8 mouse cellular contexts compared by ENCODE assay signal in the genomic region with DNA sequence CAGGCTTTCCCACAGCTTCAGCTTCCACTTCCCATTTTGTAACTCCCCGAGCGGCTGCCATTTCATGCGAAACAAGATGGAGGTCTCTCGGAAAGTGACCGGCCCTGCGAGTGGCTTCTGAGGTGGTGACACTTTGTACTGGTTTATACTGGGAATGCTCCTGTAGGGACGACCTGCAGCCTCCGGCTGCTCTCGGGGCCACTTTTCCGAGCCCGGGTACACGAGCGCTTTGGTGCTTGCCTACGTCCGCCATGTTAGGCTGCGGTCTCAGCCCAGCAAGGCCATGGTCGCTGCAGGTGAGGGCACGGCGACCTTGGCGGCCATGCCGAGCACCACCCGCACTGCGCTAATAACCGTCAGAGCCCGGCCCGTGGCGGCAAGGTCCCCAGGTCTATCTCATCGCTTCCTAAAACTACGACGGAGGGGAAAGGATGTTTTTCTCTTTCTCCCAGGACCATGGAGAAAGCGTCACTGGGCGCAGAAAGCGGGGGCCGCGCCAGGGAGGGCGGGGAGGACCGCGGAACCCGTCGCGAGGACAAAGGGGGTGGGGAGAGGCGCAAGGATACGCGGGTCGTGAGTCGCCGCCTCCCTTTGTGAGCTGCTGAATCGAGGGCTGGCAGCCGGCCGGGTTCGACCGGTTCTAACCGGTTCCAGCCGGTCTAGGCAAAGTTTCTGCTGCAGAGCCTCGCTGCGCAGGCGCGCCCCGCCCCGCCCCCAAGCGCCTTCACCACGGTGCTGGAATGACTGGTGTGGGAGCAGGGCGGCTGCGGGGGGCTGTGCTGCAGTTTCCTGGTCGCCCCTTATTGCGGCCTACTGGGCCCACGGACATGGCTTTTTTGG. TPM values are rescaled to one million over a fixed set of nuclear protein-coding genes. Genes with fewer than 3 reads are reported as not detected.
A peak's percentile ranks its signal among the peaks of the same experiment; 100 is the strongest.
DNase-seq lines count a peak whose midpoint lies in the region; ATAC-seq and TF ChIP-seq lines count a peak whose summit lies in the region.

No protein-coding gene starts in this region.

- ATAC-seq in cerebellum, adult (ENCODE audit: insufficient number of reproducible peaks, low FRiP score, low TSS enrichment) = peak; percentile 83; the same call in 1 of the 2 replicates
- peak; percentile 98 for ATAC-seq in forebrain, embryonic 13.5 days
- ATAC-seq in liver, embryonic 16.5 days (ENCODE audit: low read depth) = peak; percentile 90
- ATAC-seq in neural tube, embryonic 12.5 days (ENCODE audit: low FRiP score, low read depth) = peak; percentile 98
- peak; percentile 92 for ATAC-seq in stomach, postnatal 0 days (ENCODE audit: low FRiP score, low TSS enrichment)

- H3K9ac ChIP-seq in forebrain, embryonic 13.5 days = peak overlapping the region; percentile 90
- peak overlapping the region; percentile 91 for H3K9ac ChIP-seq in liver, embryonic 16.5 days (ENCODE audit: low read depth, low read length)
- peak overlapping the region; percentile 94 for H3K9ac ChIP-seq in neural tube, embryonic 12.5 days
- H3K9ac ChIP-seq in stomach, postnatal 0 days (ENCODE audit: low read length) = peak overlapping the region; percentile 92

- peak; percentile 98 for DNase-seq in ES-CJ7 (ENCODE audit: low read depth, low spot score)
- peak; percentile 100 for DNase-seq in heart, postnatal 10 days
- peak; percentile 91 for DNase-seq in large intestine, adult 2 months (ENCODE audit: low read depth, low spot score)
- peak; percentile 100 for DNase-seq in stomach, postnatal 0 days (ENCODE audit: low spot score)

- peak overlapping the region; percentile 98 for H3K4me3 ChIP-seq in forebrain, embryonic 13.5 days
- peak overlapping the region; percentile 73 for H3K4me3 ChIP-seq in liver, embryonic 16.5 days (ENCODE audit: low read depth, low read length)
- H3K4me3 ChIP-seq in neural tube, embryonic 12.5 days = peak overlapping the region; percentile 47
- H3K4me3 ChIP-seq in stomach, postnatal 0 days (ENCODE audit: low read depth, low read length) = peak overlapping the region; percentile 61

- peaks cover 9% of the 10 kb centered on the region; the same call in 1 of the 2 replicates for H3K36me3 ChIP-seq in forebrain, embryonic 13.5 days (ENCODE audit: poor library complexity, severe bottlenecking)
- H3K36me3 ChIP-seq in liver, embryonic 16.5 days (ENCODE audit: control insufficient read depth, insufficient read depth) = peaks cover 22% of the 10 kb centered on the region
- peaks cover 6% of the 10 kb centered on the region; the same call in 1 of the 2 replicates for H3K36me3 ChIP-seq in neural tube, embryonic 12.5 days
- no peaks in the 10 kb centered on the region for H3K36me3 ChIP-seq in stomach, postnatal 0 days (ENCODE audit: control insufficient read depth, insufficient read depth, low read length)

- peaks cover 33% of the 10 kb centered on the region for H3K4me1 ChIP-seq in forebrain, embryonic 13.5 days
- H3K4me1 ChIP-seq in liver, embryonic 16.5 days (ENCODE audit: control insufficient read depth, low read depth, low read length) = peaks cover 34% of the 10 kb centered on the region
- H3K4me1 ChIP-seq in neural tube, embryonic 12.5 days = peaks cover 29% of the 10 kb centered on the region
- H3K4me1 ChIP-seq in stomach, postnatal 0 days (replicated peaks; ENCODE audit: control insufficient read depth, insufficient read depth) = peaks cover 14% of the 10 kb centered on the region; the same call in 1 of the 2 replicates

- peak; percentile 98 for TF ChIP-seq EP300 in stomach, postnatal 0 days (optimal IDR thresholded peaks at IDR 0.05)

- no peaks in the 10 kb centered on the region for H3K27me3 ChIP-seq in forebrain, embryonic 13.5 days
- H3K27me3 ChIP-seq in liver, embryonic 16.5 days (ENCODE audit: control insufficient read depth, insufficient read depth, low read depth, low read length) = no peaks in the 10 kb centered on the region
- no peaks in the 10 kb centered on the region for H3K27me3 ChIP-seq in neural tube, embryonic 12.5 days (replicated peaks)
- H3K27me3 ChIP-seq in stomach, postnatal 0 days (ENCODE audit: control insufficient read depth, insufficient read depth, low read length) = no peaks in the 10 kb centered on the region

- H3K4me2 ChIP-seq in forebrain, embryonic 13.5 days = peak overlapping the region; percentile 99
- peak overlapping the region; percentile 85 for H3K4me2 ChIP-seq in liver, embryonic 16.5 days (ENCODE audit: low read depth, low read length)
- peak overlapping the region; percentile 97 for H3K4me2 ChIP-seq in neural tube, embryonic 12.5 days (replicated peaks)
- peak overlapping the region; percentile 88 for H3K4me2 ChIP-seq in stomach, postnatal 0 days (replicated peaks; ENCODE audit: low read depth)

- WGBS in forebrain, embryonic 13.5 days = under 1% methylated on average over 67 of the region's 67 CpGs
- under 1% methylated on average over 67 of the region's 67 CpGs for WGBS in large intestine, adult 2 months
- WGBS in liver, embryonic 16.5 days (ENCODE audit: insufficient replicate concordance) = under 1% methylated on average over 67 of the region's 67 CpGs
- under 1% methylated on average over 67 of the region's 67 CpGs for WGBS in neural tube, embryonic 12.5 days
- under 1% methylated on average over 63 of the region's 67 CpGs for WGBS in stomach, postnatal 0 days

- peak overlapping the region; percentile 100 for H3K27ac ChIP-seq in forebrain, embryonic 13.5 days
- H3K27ac ChIP-seq in liver, embryonic 16.5 days (ENCODE audit: low read length) = peak overlapping the region; percentile 99
- H3K27ac ChIP-seq in neural tube, embryonic 12.5 days = peak overlapping the region; percentile 98
- peak overlapping the region; percentile 100 for H3K27ac ChIP-seq in stomach, postnatal 0 days (replicated peaks)

- intact Hi-C loops in heart, postnatal 10 days (cut with DNase I) = no loop called here

- no peaks in the 10 kb centered on the region for H3K9me3 ChIP-seq in forebrain, embryonic 13.5 days (replicated peaks)
- H3K9me3 ChIP-seq in liver, embryonic 16.5 days (replicated peaks; ENCODE audit: control insufficient read depth, low read length) = no peaks in the 10 kb centered on the region
- H3K9me3 ChIP-seq in neural tube, embryonic 12.5 days = no peaks in the 10 kb centered on the region
- H3K9me3 ChIP-seq in stomach, postnatal 0 days (ENCODE audit: control insufficient read depth, low read length) = no peaks in the 10 kb centered on the region

- TF ChIP-seq CTCF in stomach, postnatal 0 days (IDR thresholded peaks at IDR 0.05; ENCODE audit: low read depth) = no peak; the same call in 1 of the 2 replicates

RNA-seq across cellular contexts. Expression of gene Scyl1, which starts 32.0 kb away (rescaled TPM):
- 56.4 and 62.6 TPM in 2 replicates for polyA plus RNA-seq in forebrain, embryonic 13.5 days (2015; fragmentation: Nextera tagmentation; extraction: Ambion mirVana)
- 10 to 100 TPM; 63.4 to 65.7 TPM for total RNA-seq in heart, postnatal 10 days (2021)
- polyA plus RNA-seq in large intestine, adult 2 months (2012; rRNA removed) = 53.6 and 70.8 TPM in 2 replicates
- polyA plus RNA-seq in liver, embryonic 16.5 days (2015; fragmentation: Nextera tagmentation; extraction: Ambion mirVana) = 19.3 and 21.5 TPM in 2 replicates
- 66.1 and 70.4 TPM in 2 replicates for polyA plus RNA-seq in neural tube, embryonic 12.5 days (2016; fragmentation: Nextera tagmentation; extraction: Ambion mirVana)
- polyA plus RNA-seq in stomach, postnatal 0 days (2015; fragmentation: Nextera tagmentation; extraction: Ambion mirVana) = 38.1 and 40.9 TPM in 2 replicates

Comparison
In these comparisons a context has a peak if more than half of its experiments do, and no peak if none do; other contexts are left out.
1. Peak in every context shown above with its lines: DNase-seq, ATAC-seq, H3K4me3 ChIP-seq and H3K27ac ChIP-seq.
2. H3K4me3 ChIP-seq: peak in every context shown above with its lines; median percentile 98 in forebrain, embryonic 13.5 days; 73 in liver, embryonic 16.5 days; 61 in stomach, postnatal 0 days; 47 in neural tube, embryonic 12.5 days.